Mouse (Mus musculus): ENCODE measurements around the gene Lrrc8d. TPM values are rescaled to one million over a fixed set of nuclear protein-coding genes. Genes with fewer than 3 reads are reported as not detected.
A peak's percentile ranks its signal among the peaks of the same experiment; 100 is the strongest.

Gene Lrrc8d
- polyA plus RNA-seq, 1 experiment = 24.8 TPM

DNA sequence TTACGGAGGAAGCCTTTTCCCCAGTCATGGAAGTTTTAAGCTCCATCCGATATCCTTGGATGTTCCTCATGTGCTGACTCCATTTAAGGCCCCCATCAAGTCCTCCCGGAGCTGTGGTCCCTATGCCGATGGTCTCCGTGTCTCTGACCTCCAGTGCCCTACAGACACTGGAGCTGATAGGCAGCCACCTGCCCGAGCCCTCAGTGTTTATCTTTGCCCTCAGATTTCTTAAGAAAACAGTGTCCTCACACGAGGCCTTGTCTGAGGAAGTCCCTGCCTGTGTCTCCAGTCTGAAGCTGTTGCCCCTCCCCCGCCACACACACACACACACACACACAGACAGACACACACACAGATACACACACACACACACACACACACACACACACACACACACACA, 55.0 kb downstream of the Lrrc8d start:
- H3K27me3 ChIP-seq (ENCODE audit: control insufficient read depth, insufficient read depth, insufficient read length) = no peaks in the 10 kb centered on the region
- H3K4me3 ChIP-seq = no peak overlapping the region
- no peak overlapping the region for H3K4me2 ChIP-seq (ENCODE audit: low read depth)
- H3ac ChIP-seq (ENCODE audit: control insufficient read depth, insufficient read length) = no peak overlapping the region
- H3K36me3 ChIP-seq (ENCODE audit: control insufficient read depth, insufficient read depth) = no peaks in the 10 kb centered on the region
- H3K79me2 ChIP-seq (ENCODE audit: control insufficient read depth, insufficient read depth) = peaks cover 9% of the 10 kb centered on the region
- TF ChIP-seq TCF12 (IDR thresholded peaks at IDR 0.05; ENCODE audit: insufficient read depth, poor library complexity, severe bottlenecking) = no peak
- no peak for TF ChIP-seq POLR2AphosphoS2 (IDR thresholded peaks at IDR 0.05; ENCODE audit: insufficient read length, low read depth)
- no peak for TF ChIP-seq USF1 (IDR thresholded peaks at IDR 0.05; ENCODE audit: low read depth)
- no peak for TF ChIP-seq POLR2A (IDR thresholded peaks at IDR 0.05; ENCODE audit: insufficient read length, low read depth)
- TF ChIP-seq E2F4 (IDR thresholded peaks at IDR 0.05; ENCODE audit: insufficient read depth) = no peak
- TF ChIP-seq CEBPB (IDR thresholded peaks at IDR 0.05; ENCODE audit: insufficient read depth, poor library complexity, severe bottlenecking) = no peak
- TF ChIP-seq MAX (IDR thresholded peaks at IDR 0.05; ENCODE audit: low read depth) = no peak
- TF ChIP-seq MYOD1 (IDR thresholded peaks at IDR 0.05; ENCODE audit: control insufficient read depth in 1 of 3, insufficient read length in 2 of 3, low read depth in 2 of 3) = no peak
- no peak for TF ChIP-seq REST (IDR thresholded peaks at IDR 0.05; ENCODE audit: insufficient read depth, insufficient read length)
- no peak for TF ChIP-seq SRF (IDR thresholded peaks at IDR 0.05; ENCODE audit: control insufficient read depth, insufficient read length, low read depth)
- TF ChIP-seq TCF3 (IDR thresholded peaks at IDR 0.05; ENCODE audit: insufficient read length, low read depth) = no peak
- TF ChIP-seq MYOG (IDR thresholded peaks at IDR 0.05; ENCODE audit: control insufficient read depth in 1 of 3, insufficient read depth in 1 of 3, insufficient read length in 2 of 3, low read depth in 2 of 3) = no peak

- Histone ChIP-seq H3K79me2 (ENCODE audit: control insufficient read depth, insufficient read depth) (peaks cover 9% of the 10 kb centered on the region), H3K4me2 (ENCODE audit: low read depth) (no peak overlapping the region)
- no peak for TF ChIP-seq POLR2AphosphoS2 (IDR thresholded peaks at IDR 0.05; ENCODE audit: insufficient read length, low read depth)
- TF ChIP-seq TCF12 (IDR thresholded peaks at IDR 0.05; ENCODE audit: insufficient read depth, poor library complexity, severe bottlenecking) = no peak
- TF ChIP-seq REST (IDR thresholded peaks at IDR 0.05; ENCODE audit: insufficient read depth, insufficient read length) = no peak
- TF ChIP-seq SRF (IDR thresholded peaks at IDR 0.05; ENCODE audit: control insufficient read depth, insufficient read length, low read depth) = no peak
- TF ChIP-seq POLR2A (IDR thresholded peaks at IDR 0.05; ENCODE audit: insufficient read length, low read depth) = no peak
- TF ChIP-seq E2F4 (IDR thresholded peaks at IDR 0.05; ENCODE audit: insufficient read depth) = no peak
- no peak for TF ChIP-seq MAX (IDR thresholded peaks at IDR 0.05; ENCODE audit: low read depth)
- TF ChIP-seq MYOD1 (IDR thresholded peaks at IDR 0.05; ENCODE audit: control insufficient read depth in 1 of 3, insufficient read length in 2 of 3, low read depth in 2 of 3) = no peak
- TF ChIP-seq CEBPB (IDR thresholded peaks at IDR 0.05; ENCODE audit: insufficient read depth, poor library complexity, severe bottlenecking) = no peak
- no peak for TF ChIP-seq MYOG (IDR thresholded peaks at IDR 0.05; ENCODE audit: control insufficient read depth in 1 of 3, insufficient read depth in 1 of 3, insufficient read length in 2 of 3, low read depth in 2 of 3)
- TF ChIP-seq USF1 (IDR thresholded peaks at IDR 0.05; ENCODE audit: low read depth) = no peak
- no peak for TF ChIP-seq TCF3 (IDR thresholded peaks at IDR 0.05; ENCODE audit: insufficient read length, low read depth)
Observed at GRCm38 (mm10) chr5:105755491-105755890, 55.7 kb downstream of the Lrrc8d start.

GRCm38 (mm10) chr5:105757978-105758377, 58.2 kb downstream of the Lrrc8d start:
- no peak overlapping the region for H3ac ChIP-seq (ENCODE audit: control insufficient read depth, insufficient read length)
- TF ChIP-seq REST (IDR thresholded peaks at IDR 0.05; ENCODE audit: insufficient read depth, insufficient read length) (no peak), MAX (IDR thresholded peaks at IDR 0.05; ENCODE audit: low read depth) (no peak), MYOD1 (IDR thresholded peaks at IDR 0.05; ENCODE audit: control insufficient read depth in 1 of 3, insufficient read length in 2 of 3, low read depth in 2 of 3) (no peak), USF1 (IDR thresholded peaks at IDR 0.05; ENCODE audit: low read depth) (no peak), E2F4 (IDR thresholded peaks at IDR 0.05; ENCODE audit: insufficient read depth) (no peak), TCF12 (IDR thresholded peaks at IDR 0.05; ENCODE audit: insufficient read depth, poor library complexity, severe bottlenecking) (no peak), CEBPB (IDR thresholded peaks at IDR 0.05; ENCODE audit: insufficient read depth, poor library complexity, severe bottlenecking) (no peak), MYOG (IDR thresholded peaks at IDR 0.05; ENCODE audit: control insufficient read depth in 1 of 3, insufficient read depth in 1 of 3, insufficient read length in 2 of 3, low read depth in 2 of 3) (no peak), POLR2A (IDR thresholded peaks at IDR 0.05; ENCODE audit: insufficient read length, low read depth) (no peak), POLR2AphosphoS2 (IDR thresholded peaks at IDR 0.05; ENCODE audit: insufficient read length, low read depth) (no peak), SRF (IDR thresholded peaks at IDR 0.05; ENCODE audit: control insufficient read depth, insufficient read length, low read depth) (no peak), TCF3 (IDR thresholded peaks at IDR 0.05; ENCODE audit: insufficient read length, low read depth) (no peak)
- no peaks in the 10 kb centered on the region for H3K36me3 ChIP-seq (ENCODE audit: control insufficient read depth, insufficient read depth)
- H3K4me2 ChIP-seq (ENCODE audit: low read depth) = no peak overlapping the region
- peaks cover 9% of the 10 kb centered on the region for H3K79me2 ChIP-seq (ENCODE audit: control insufficient read depth, insufficient read depth)
- no peak overlapping the region for H3K4me3 ChIP-seq
- H3K27me3 ChIP-seq (ENCODE audit: control insufficient read depth, insufficient read depth, insufficient read length) = no peaks in the 10 kb centered on the region

More at GRCm38 (mm10) chr5:105755491-105755890, 55.7 kb downstream of the Lrrc8d start:
- Histone ChIP-seq H3K27me3 (ENCODE audit: control insufficient read depth, insufficient read depth, insufficient read length) (no peaks in the 10 kb centered on the region), H3ac (ENCODE audit: control insufficient read depth, insufficient read length) (no peak overlapping the region), H3K36me3 (ENCODE audit: control insufficient read depth, insufficient read depth) (no peaks in the 10 kb centered on the region), H3K4me3 (no peak overlapping the region)

DNA sequence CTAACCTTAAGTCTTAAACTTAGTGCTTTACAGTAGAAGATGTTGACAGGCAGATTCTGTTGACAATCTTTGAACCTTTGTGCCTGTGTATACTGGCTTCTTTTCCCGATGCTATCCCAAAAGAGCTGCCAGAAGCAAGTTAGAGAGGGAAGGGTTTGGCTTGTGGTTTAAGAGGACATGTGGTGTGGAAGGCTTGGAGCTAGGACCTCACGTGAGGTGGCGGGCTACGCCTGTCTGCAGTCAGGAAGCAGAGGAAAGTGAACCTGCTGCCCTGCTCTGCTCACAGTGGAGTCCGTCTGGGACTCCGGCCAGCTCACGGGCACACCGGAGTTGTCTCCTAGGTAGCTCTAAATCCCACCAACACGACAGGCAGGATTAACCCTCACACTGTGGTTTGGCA, 59.1 kb downstream of the Lrrc8d start:
- peak in 1 of 3 experiments; percentile 16 for TF ChIP-seq MYOG (IDR thresholded peaks at IDR 0.05; ENCODE audit: control insufficient read depth in 1 of 3, insufficient read depth in 1 of 3, insufficient read length in 2 of 3, low read depth in 2 of 3)
- no peak for TF ChIP-seq MAX (IDR thresholded peaks at IDR 0.05; ENCODE audit: low read depth)
- TF ChIP-seq CEBPB (IDR thresholded peaks at IDR 0.05; ENCODE audit: insufficient read depth, poor library complexity, severe bottlenecking) = no peak
- peak in 1 of 3 experiments; percentile 23 for TF ChIP-seq MYOD1 (IDR thresholded peaks at IDR 0.05; ENCODE audit: control insufficient read depth in 1 of 3, insufficient read length in 2 of 3, low read depth in 2 of 3)
- TF ChIP-seq SRF (IDR thresholded peaks at IDR 0.05; ENCODE audit: control insufficient read depth, insufficient read length, low read depth) = no peak
- Histone ChIP-seq H3K4me2 (ENCODE audit: low read depth) (no peak overlapping the region), H3K79me2 (ENCODE audit: control insufficient read depth, insufficient read depth) (peaks cover 9% of the 10 kb centered on the region)

More for the DNA sequence above, 59.1 kb downstream of the Lrrc8d start:
- Histone ChIP-seq H3ac (ENCODE audit: control insufficient read depth, insufficient read length) (no peak overlapping the region), H3K4me3 (no peak overlapping the region), H3K36me3 (ENCODE audit: control insufficient read depth, insufficient read depth) (no peaks in the 10 kb centered on the region), H3K27me3 (ENCODE audit: control insufficient read depth, insufficient read depth, insufficient read length) (no peaks in the 10 kb centered on the region)

Data from myocyte (in vitro differentiated cells).